Mouse (Mus musculus) small intestine, adult 2 months (tissue): ENCODE measurements at regions not wholly inside any gene's neighbourhood (a gene's known extent, or its start where the extent isn't known, plus 50 kb on each side); places are given as distances from the start of the nearest gene placed in this dataset.

Source experiments
- H3K27ac ChIP-seq: fragments of 200-500 bp; 2 replicates; pipeline ENCODE4 v1.5.1; 2012; ENCODE audit warnings: low read depth, low read length, control low read depth, inconsistent platforms; ENCODE audit not compliant: insufficient read depth
- H3K27me3 ChIP-seq: fragments of 200-500 bp; 2 replicates; pipeline ENCODE4 v1.6.1; 2012; ENCODE audit warnings: mild to moderate bottlenecking, moderate library complexity, low read length, inconsistent platforms; ENCODE audit not compliant: control insufficient read depth, insufficient read depth
- H3K36me3 ChIP-seq: fragments of 200-500 bp; 2 replicates; pipeline ENCODE4 v1.6.1; 2012; ENCODE audit warnings: mild to moderate bottlenecking, low read length, control low read depth, inconsistent platforms; ENCODE audit not compliant: control insufficient read depth, insufficient read depth
- H3K4me1 ChIP-seq: fragments of 200-500 bp; 2 replicates; pipeline ENCODE4 v1.6.1; 2012; ENCODE audit warnings: low read length, inconsistent platforms, mixed read lengths; ENCODE audit not compliant: control insufficient read depth, insufficient read depth, insufficient read length
- H3K4me3 ChIP-seq: fragments of 200-500 bp; 2 replicates; pipeline ENCODE4 v1.5.1; 2012; ENCODE audit warnings: low read depth, mild to moderate bottlenecking, control low read depth, inconsistent platforms, low read length, moderate library complexity
- CTCF ChIP-seq: fragments of 200-500 bp; IDR thresholded peaks from 2 replicates; pipeline ENCODE4 v1.5.1; 2012; ENCODE audit warnings: low read depth, mild to moderate bottlenecking, control low read depth, inconsistent platforms, low read length, moderate library complexity, mixed read lengths; ENCODE audit not compliant: insufficient replicate concordance, insufficient read length; ENCODE audit errors: extremely low read depth
- POLR2A ChIP-seq: fragments of 200-500 bp; IDR thresholded peaks from 2 replicates; pipeline ENCODE4 v1.6.1; 2012; ENCODE audit warnings: low read depth, mild to moderate bottlenecking, control low read depth, inconsistent platforms, low read length, moderate library complexity
- WGBS: fragments of 180-500 bp; shearing (Covaris S2); methylation state at CpG from one replicate; pipeline ENCODE4 v1.1.7; 2018; 5-methylcytosine and 5-hydroxymethylcytosine counted together

- 93% methylated on average over 4 of the region's 4 CpGs for WGBS
Observed at GRCm38 (mm10) chr2:74285624-74286023, 293.6 kb downstream of the Lnpk start.

GRCm38 (mm10) chr2:74264963-74265362 is 314.3 kb downstream of the Lnpk start:
- Histone ChIP-seq H3K27ac (no peak overlapping the region), H3K27me3 (no peaks in the 10 kb centered on the region; the same call in 1 of the 2 replicates), H3K4me3 (no peak overlapping the region), H3K4me1 (no peaks in the 10 kb centered on the region), H3K36me3 (no peaks in the 10 kb centered on the region)
- 34% methylated on average over 6 of the region's 6 CpGs for WGBS
- no peak for TF ChIP-seq POLR2A
- TF ChIP-seq CTCF, result no peak

More at GRCm38 (mm10) chr2:74285624-74286023, 293.6 kb downstream of the Lnpk start:
- Histone ChIP-seq H3K36me3 (no peaks in the 10 kb centered on the region), H3K27ac (no peak overlapping the region), H3K4me1 (no peaks in the 10 kb centered on the region), H3K27me3 (no peaks in the 10 kb centered on the region), H3K4me3 (no peak overlapping the region)
- TF ChIP-seq CTCF (no peak), POLR2A (no peak)

GRCm38 (mm10) chr2:74257034-74257781 is 322.0 kb downstream of the Lnpk start:
- WGBS, result 10% methylated on average over 8 of the region's 8 CpGs
- H3K4me1 ChIP-seq, result peaks cover 2% of the 10 kb centered on the region; the same call in 1 of the 2 replicates
- no peak for TF ChIP-seq POLR2A
- TF ChIP-seq CTCF, result no peak
- H3K27ac ChIP-seq, result no peak overlapping the region
- no peaks in the 10 kb centered on the region; the same call in 1 of the 2 replicates for H3K27me3 ChIP-seq
- no peaks in the 10 kb centered on the region for H3K36me3 ChIP-seq
- H3K4me3 ChIP-seq, result no peak overlapping the region

GRCm38 (mm10) chr2:74247521-74247920 is 331.7 kb downstream of the Lnpk start:
- no peaks in the 10 kb centered on the region for H3K27me3 ChIP-seq
- WGBS, result 92% methylated on average over 3 of the region's 3 CpGs
- TF ChIP-seq POLR2A (no peak), CTCF (peak; percentile 13; the same call in 1 of the 2 replicates)

GRCm38 (mm10) chr2:74246631-74247030 is 332.6 kb downstream of the Lnpk start:
- Histone ChIP-seq H3K4me3 (no peak overlapping the region), H3K4me1 (no peaks in the 10 kb centered on the region), H3K27ac (no peak overlapping the region), H3K36me3 (no peaks in the 10 kb centered on the region), H3K27me3 (no peaks in the 10 kb centered on the region)
- TF ChIP-seq POLR2A, result no peak
- no peak for TF ChIP-seq CTCF
- WGBS, result 84% methylated on average over 4 of the region's 4 CpGs

More at GRCm38 (mm10) chr2:74247521-74247920, 331.7 kb downstream of the Lnpk start:
- Histone ChIP-seq H3K36me3 (no peaks in the 10 kb centered on the region), H3K4me1 (no peaks in the 10 kb centered on the region), H3K27ac (no peak overlapping the region), H3K4me3 (no peak overlapping the region)

- TF ChIP-seq POLR2A, result no peak
- TF ChIP-seq CTCF, result no peak
- 81% methylated on average over 6 of the region's 6 CpGs for WGBS
- H3K27ac ChIP-seq, result no peak overlapping the region
- H3K27me3 ChIP-seq, result no peaks in the 10 kb centered on the region
- no peaks in the 10 kb centered on the region for H3K36me3 ChIP-seq
- no peak overlapping the region for H3K4me3 ChIP-seq
- no peaks in the 10 kb centered on the region for H3K4me1 ChIP-seq
Observed at GRCm38 (mm10) chr2:74244203-74244602, 333.1 kb upstream of the Atp5g3 start.

GRCm38 (mm10) chr2:74243801-74244200 is 332.7 kb upstream of the Atp5g3 start:
- Histone ChIP-seq H3K4me1 (no peaks in the 10 kb centered on the region), H3K36me3 (no peaks in the 10 kb centered on the region), H3K4me3 (no peak overlapping the region), H3K27me3 (no peaks in the 10 kb centered on the region), H3K27ac (no peak overlapping the region)
- TF ChIP-seq CTCF, result no peak
- no peak for TF ChIP-seq POLR2A
- 41% methylated on average over 9 of the region's 9 CpGs for WGBS
